Mouse (Mus musculus) heart, embryonic 14.5 days (tissue): ENCODE measurements around the gene Milr1. TPM values are rescaled to one million over a fixed set of nuclear protein-coding genes. Genes with fewer than 3 reads are reported as not detected.
"Not testable (repeated sequence)": the region's sequence is repeated elsewhere in the genome, so short reads cannot be mapped to it uniquely, and the experiment has no call there.

Experiments used
- ATAC-seq: fragments of 200-750 bp; cut with Nextera tagmentation; 2 replicates; pipeline ENCODE4 v1.8.0; 2017; ENCODE audit warnings: low read depth, moderate TSS enrichment; ENCODE audit not compliant: insufficient number of reproducible peaks, insufficient read depth, low FRiP score
- H3K27ac ChIP-seq, 2 experiments: fragments of 200-500 bp in 1 of 2; fragments of 300-500 bp in 1 of 2; sonication (generic) in 1 of 2; replicated peaks in 1 of 2; 2 replicates each; pipeline ENCODE4 v1.5.1; 2012 to 2014; ENCODE audit warnings: low read depth in 2 of 2, low read length in 2 of 2, control low read depth in 1 of 2, mild to moderate bottlenecking in 1 of 2, mixed read lengths in 1 of 2; ENCODE audit not compliant: control insufficient read depth in 1 of 2, insufficient read depth in 1 of 2
- H3K27me3 ChIP-seq: fragments of 300-500 bp; sonication (generic); 2 replicates; pipeline ENCODE4 v1.6.1; 2014; ENCODE audit warnings: mild to moderate bottlenecking, low read length, control low read depth; ENCODE audit not compliant: control insufficient read depth, insufficient read depth
- H3K36me3 ChIP-seq: fragments of 300-500 bp; sonication (generic); 2 replicates; pipeline ENCODE4 v1.6.1; 2014; ENCODE audit warnings: mild to moderate bottlenecking, control low read depth, low read length, mixed read lengths; ENCODE audit not compliant: control insufficient read depth, insufficient read depth
- H3K4me1 ChIP-seq, 2 experiments: fragments of 200-500 bp in 1 of 2; fragments of 300-500 bp in 1 of 2; sonication (generic) in 1 of 2; 2 replicates each; pipeline ENCODE4 v1.6.1; 2012 to 2014; ENCODE audit warnings: low read length in 2 of 2, control low read depth in 1 of 2, mixed read lengths in 1 of 2; ENCODE audit not compliant: control insufficient read depth in 2 of 2, insufficient read depth in 2 of 2
- H3K4me2 ChIP-seq: fragments of 300-500 bp; sonication (generic); 2 replicates; pipeline ENCODE4 v1.6.1; 2014; ENCODE audit warnings: mild to moderate bottlenecking, low read length
- H3K4me3 ChIP-seq, 2 experiments: fragments of 200-500 bp in 1 of 2; fragments of 300-500 bp in 1 of 2; sonication (generic) in 1 of 2; 2 replicates each; pipeline ENCODE4 v1.5.1; 2012 to 2014; ENCODE audit warnings: low read length in 2 of 2, mild to moderate bottlenecking in 2 of 2, control low read depth in 1 of 2, low read depth in 1 of 2, moderate library complexity in 1 of 2; ENCODE audit not compliant: control insufficient read depth in 1 of 2, insufficient read depth in 1 of 2
- H3K9ac ChIP-seq: fragments of 300-500 bp; sonication (generic); 2 replicates; pipeline ENCODE4 v1.6.1; 2014; ENCODE audit warnings: mild to moderate bottlenecking, low read length
- H3K9me3 ChIP-seq: fragments of 300-500 bp; sonication (generic); 2 replicates; pipeline ENCODE4 v1.6.1; 2016; ENCODE audit warnings: low read length, control low read depth; ENCODE audit not compliant: control insufficient read depth
- WGBS: fragments of 180-500 bp; shearing (Covaris S2); extraction: QIAGEN DNeasy Blood & Tissue Kit; methylation state at CpG from one replicate; pipeline ENCODE4 v1.1.7; 2014; 5-methylcytosine and 5-hydroxymethylcytosine counted together
- polyA plus RNA-seq: library from polyadenylated mRNA; unstranded; fragments of >200 nt; fragmentation: Nextera tagmentation; extraction: Ambion mirVana; gene quantifications from 2 replicates; pipeline ENCODE4 v1.2.1, GENCODE M21; 2014

Gene Milr1
- polyA plus RNA-seq, 1 experiment from 2014 or later = 1.6 TPM

- Histone ChIP-seq H3K9me3 (no peaks in the 10 kb centered on the region), H3K36me3 (no peaks in the 10 kb centered on the region), H3K27me3 (no peaks in the 10 kb centered on the region), H3K4me3 (no peak overlapping the region), H3K27ac (peak overlapping the region; percentile 28 to 62; a peak in 2 of 4 replicates), H3K4me2 (no peak overlapping the region), H3K9ac (no peak overlapping the region), H3K4me1 (peaks cover 3% of the 10 kb centered on the region in 2 experiments; a peak in 1 of 4 replicates)
- ATAC-seq = no peak
- 88% methylated on average over 3 of the region's 3 CpGs for WGBS
Measured at GRCm38 (mm10) chr11:106736614-106737013, 14.4 kb upstream of the Milr1 start.

GRCm38 (mm10) chr11:106737178-106737621 is 13.8 kb upstream of the Milr1 start:
- 41% methylated on average over 12 of the region's 12 CpGs for WGBS
- Histone ChIP-seq H3K9me3 (no peaks in the 10 kb centered on the region), H3K4me1 (peaks cover 3% of the 10 kb centered on the region in 2 experiments; a peak in 1 of 4 replicates), H3K4me3 (no peak overlapping the region), H3K36me3 (no peaks in the 10 kb centered on the region), H3K4me2 (no peak overlapping the region), H3K27me3 (no peaks in the 10 kb centered on the region), H3K9ac (no peak overlapping the region), H3K27ac (peak overlapping the region; percentile 18 to 62; a peak in 3 of 4 replicates)
- ATAC-seq = peak; percentile 65

GRCm38 (mm10) chr11:106739116-106739515 is 11.9 kb upstream of the Milr1 start:
- WGBS = 89% methylated on average over 2 of the region's 2 CpGs
- peaks cover 3% of the 10 kb centered on the region in 2 experiments; a peak in 1 of 4 replicates for H3K4me1 ChIP-seq
- H3K9ac ChIP-seq = no peak overlapping the region
- no peaks in the 10 kb centered on the region for H3K27me3 ChIP-seq
- H3K4me3 ChIP-seq = no peak overlapping the region
- H3K9me3 ChIP-seq = no peaks in the 10 kb centered on the region
- no peak for ATAC-seq
- no peak overlapping the region for H3K27ac ChIP-seq
- no peak overlapping the region for H3K4me2 ChIP-seq
- H3K36me3 ChIP-seq = no peaks in the 10 kb centered on the region

- not testable (repeated sequence) for H3K27me3 ChIP-seq, H3K4me2 ChIP-seq, H3K9ac ChIP-seq, H3K4me3 ChIP-seq, H3K4me1 ChIP-seq, H3K27ac ChIP-seq, H3K9me3 ChIP-seq, ATAC-seq, H3K36me3 ChIP-seq
- 94% methylated on average over 6 of the region's 8 CpGs for WGBS
Measured at GRCm38 (mm10) chr11:106740724-106741123, 10.3 kb upstream of the Milr1 start.

GRCm38 (mm10) chr11:106741232-106741631 is 9.8 kb upstream of the Milr1 start:
- Histone ChIP-seq H3K36me3 (no peaks in the 10 kb centered on the region), H3K27me3 (no peaks in the 10 kb centered on the region), H3K9ac (no peak overlapping the region), H3K27ac (no peak overlapping the region), H3K4me1 (peaks cover 3% of the 10 kb centered on the region in 2 experiments; a peak in 1 of 4 replicates), H3K4me2 (no peak overlapping the region), H3K4me3 (no peak overlapping the region), H3K9me3 (no peaks in the 10 kb centered on the region)
- WGBS = 77% methylated on average over 6 of the region's 6 CpGs
- no peak for ATAC-seq

GRCm38 (mm10) chr11:106741826-106742225 is 9.2 kb upstream of the Milr1 start:
- peaks cover 3% of the 10 kb centered on the region in 2 experiments; a peak in 1 of 4 replicates for H3K4me1 ChIP-seq
- no peaks in the 10 kb centered on the region for H3K9me3 ChIP-seq
- H3K4me3 ChIP-seq = no peak overlapping the region
- H3K4me2 ChIP-seq = no peak overlapping the region
- no peak overlapping the region for H3K27ac ChIP-seq
- H3K9ac ChIP-seq = no peak overlapping the region
- H3K27me3 ChIP-seq = no peaks in the 10 kb centered on the region
- ATAC-seq = no peak; the same call in 1 of the 2 replicates
- H3K36me3 ChIP-seq = no peaks in the 10 kb centered on the region
- 84% methylated on average over 3 of the region's 3 CpGs for WGBS

- H3K4me3 ChIP-seq = no peak overlapping the region
- no peak for ATAC-seq
- no peaks in the 10 kb centered on the region for H3K36me3 ChIP-seq
- H3K27me3 ChIP-seq = no peaks in the 10 kb centered on the region
- H3K4me2 ChIP-seq = no peak overlapping the region
- H3K27ac ChIP-seq = no peak overlapping the region
- H3K9ac ChIP-seq = no peak overlapping the region
- no peaks in the 10 kb centered on the region for H3K9me3 ChIP-seq
- H3K4me1 ChIP-seq = peaks cover 0 to under 1% of the 10 kb centered on the region in 2 experiments; a peak in 1 of 4 replicates
- 46% methylated on average over 6 of the region's 6 CpGs for WGBS
Measured at GRCm38 (mm10) chr11:106742388-106742841, 8.6 kb upstream of the Milr1 start.

- no peak overlapping the region for H3K4me2 ChIP-seq
- WGBS = 88% methylated on average over 5 of the region's 5 CpGs
- no peak overlapping the region for H3K4me3 ChIP-seq
- no peak for ATAC-seq
- no peak overlapping the region for H3K9ac ChIP-seq
- no peaks in the 10 kb centered on the region for H3K27me3 ChIP-seq
- no peak overlapping the region for H3K27ac ChIP-seq
- no peaks in the 10 kb centered on the region for H3K36me3 ChIP-seq
- 0 out of 2 replicates have a peak, but pooled peaks cover 3% of the 10 kb centered on the region for H3K9me3 ChIP-seq
- no peaks in the 10 kb centered on the region for H3K4me1 ChIP-seq
Measured at GRCm38 (mm10) chr11:106744949-106745348, 6.1 kb upstream of the Milr1 start.
